Mouse (Mus musculus) embryonic fibroblast, embryonic 13.5 days (primary cell): ENCODE data around the gene Kat7.

Source experiments
- CTCF ChIP-seq: IDR thresholded peaks from 2 replicates; pipeline ENCODE4 v1.5.1; 2011; ENCODE audit warnings: mild to moderate bottlenecking, control low read depth, low read length, moderate library complexity, borderline replicate concordance; ENCODE audit not compliant: insufficient read depth
- POLR2A ChIP-seq: IDR thresholded peaks from 2 replicates; pipeline ENCODE4 v1.6.1; 2011; ENCODE audit warnings: low read depth, mild to moderate bottlenecking, control low read depth, low read length, moderate library complexity

GRCm38 (mm10) chr11:95291998-95292397, 18.0 kb downstream of the Kat7 start:
- TF ChIP-seq POLR2A (no peak), CTCF (no peak)
